Mouse (Mus musculus) liver, embryonic 14.5 days (tissue): Measurements from ENCODE around the gene Gli2.

Source experiments
- CTCF ChIP-seq: IDR thresholded peaks from 2 replicates; pipeline ENCODE4 v1.5.1; 2016; ENCODE audit warnings: antibody characterized with exemption, low read depth, control low read depth
- EP300 ChIP-seq: IDR thresholded peaks from 2 replicates; pipeline ENCODE4 v1.6.1; 2016; ENCODE audit warnings: antibody characterized with exemption, low read depth

DNA sequence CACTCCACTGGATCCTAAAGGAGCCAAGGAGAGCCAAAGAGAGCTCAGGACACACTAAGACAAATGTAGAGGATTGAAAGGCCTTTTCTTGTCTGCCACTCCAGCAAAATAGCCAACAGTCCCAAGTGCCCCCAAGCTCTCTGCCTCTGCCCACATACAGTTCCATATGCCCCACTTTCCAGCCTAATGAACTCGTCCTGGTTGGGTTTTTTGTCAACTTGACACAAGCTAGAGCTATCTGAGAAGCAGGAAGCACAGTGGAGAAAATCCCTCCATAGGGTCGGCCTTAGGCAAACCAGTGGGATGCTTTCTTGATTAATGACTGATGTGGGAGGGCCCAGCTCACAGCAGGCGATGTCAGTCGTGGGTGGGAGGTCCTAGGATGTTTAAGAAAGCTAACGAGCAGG lies 70.6 kb downstream of the Gli2 start:
- TF ChIP-seq CTCF (no peak), EP300 (no peak)
